Mouse (Mus musculus) erythroblast, embryonic 14.5 days (primary cell): ENCODE data around the gene Fosl1. TPM values are rescaled to one million over a fixed set of nuclear protein-coding genes. Genes with fewer than 3 reads are reported as not detected.
A peak's percentile ranks its signal among the peaks of the same experiment; 100 is the strongest.
"Not testable (repeated sequence)": the region's sequence is repeated elsewhere in the genome, so short reads cannot be mapped to it uniquely, and the experiment has no call there.

Source experiments
- H3K27me3 ChIP-seq: 2 replicates; pipeline ENCODE4 v1.6.1; 2012; ENCODE audit warnings: inconsistent platforms; ENCODE audit not compliant: control insufficient read depth
- H3K36me3 ChIP-seq: 2 replicates; pipeline ENCODE4 v1.6.1; 2012; ENCODE audit warnings: mild to moderate bottlenecking, inconsistent platforms; ENCODE audit not compliant: control insufficient read depth
- H3K4me1 ChIP-seq: 2 replicates; pipeline ENCODE4 v1.6.1; 2012; ENCODE audit warnings: inconsistent platforms; ENCODE audit not compliant: control insufficient read depth
- H3K4me3 ChIP-seq: replicated peaks from 2 replicates; pipeline ENCODE3; 2012; ENCODE audit warnings: moderate library complexity, mild to moderate bottlenecking, inconsistent platforms
- H3K9me3 ChIP-seq: 2 replicates; pipeline ENCODE4 v1.6.1; 2012; ENCODE audit warnings: low read length, inconsistent platforms, mixed read lengths; ENCODE audit not compliant: control insufficient read depth
- GATA1 ChIP-seq: IDR thresholded peaks from 2 replicates; pipeline ENCODE4 v1.6.1; 2012; ENCODE audit warnings: low read length, inconsistent platforms, mixed read lengths
- TAL1 ChIP-seq: IDR thresholded peaks from 3 replicates; pipeline ENCODE4 v1.6.1; 2012; ENCODE audit warnings: low read length, inconsistent platforms, mixed read lengths
- polyA plus RNA-seq: library from polyadenylated mRNA; stranded (reverse); fragments of >175 nt; gene quantifications from 2 replicates; pipeline ENCODE4 v1.2.3, GENCODE M21; 2012

Fosl1 gene
- polyA plus RNA-seq, 1 experiment = 0.12 TPM

DNA sequence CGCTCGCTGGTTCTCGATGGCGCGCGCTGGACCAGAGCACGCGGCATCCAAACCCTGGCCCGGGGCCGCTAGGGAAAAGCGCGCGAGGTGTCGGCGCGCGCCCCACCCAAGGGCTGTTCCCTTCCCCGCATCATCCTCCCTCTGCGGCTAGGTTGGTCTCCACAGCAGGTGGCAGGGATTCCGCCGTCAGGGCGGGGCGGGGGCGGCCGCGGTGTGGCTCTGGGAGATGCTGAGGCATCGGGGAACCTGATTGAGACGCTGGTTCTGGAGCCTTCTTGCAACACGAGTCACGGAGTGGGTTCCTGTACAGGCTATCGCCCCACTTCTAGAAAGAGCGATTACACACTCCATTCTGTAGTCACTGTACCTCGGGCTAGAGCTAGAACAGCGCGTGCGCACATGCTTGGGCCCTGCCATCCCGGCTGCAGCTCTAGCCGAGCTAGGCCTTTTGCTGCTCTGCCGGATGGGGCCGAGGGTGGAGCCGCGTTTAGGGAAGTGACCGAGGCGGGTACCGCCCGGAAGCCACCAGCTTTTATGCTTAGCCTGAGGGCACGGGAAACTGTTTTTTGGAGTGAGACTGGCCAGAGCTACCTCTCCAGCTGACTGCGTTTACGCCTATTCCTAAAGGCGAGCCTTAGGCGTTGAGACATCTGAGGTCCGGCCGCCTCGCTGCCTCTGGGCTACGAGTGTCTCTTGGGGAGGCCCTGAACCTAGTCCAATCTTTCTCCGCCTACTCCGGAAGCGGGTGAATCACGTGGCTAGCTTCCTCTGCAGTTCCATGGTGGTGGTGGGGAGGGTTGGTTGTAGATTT, 43.8 kb downstream of the Fosl1 start:
- Histone ChIP-seq H3K4me1 (peaks cover 70% of the 10 kb centered on the region), H3K4me3 (peak overlapping the region; percentile 99), H3K9me3 (no peaks in the 10 kb centered on the region), H3K27me3 (no peaks in the 10 kb centered on the region), H3K36me3 (peaks cover 52% of the 10 kb centered on the region)
- TF ChIP-seq TAL1 (no peak), GATA1 (no peak)

GRCm38 (mm10) chr19:5492641-5493040, 45.3 kb downstream of the Fosl1 start:
- Histone ChIP-seq H3K4me1 (peaks cover 55% of the 10 kb centered on the region), H3K4me3 (no peak overlapping the region), H3K36me3 (peaks cover 59% of the 10 kb centered on the region), H3K9me3 (no peaks in the 10 kb centered on the region), H3K27me3 (no peaks in the 10 kb centered on the region)
- TF ChIP-seq GATA1 (no peak), TAL1 (no peak)

GRCm38 (mm10) chr19:5493301-5493721, 46.0 kb downstream of the Fosl1 start:
- H3K9me3 ChIP-seq, H3K27me3 ChIP-seq, H3K4me3 ChIP-seq: not testable (repeated sequence)
- Histone ChIP-seq H3K36me3 (peaks cover 66% of the 10 kb centered on the region), H3K4me1 (peaks cover 48% of the 10 kb centered on the region)

GRCm38 (mm10) chr19:5494314-5494713, 47.0 kb downstream of the Fosl1 start:
- Histone ChIP-seq H3K4me3 (no peak overlapping the region), H3K27me3 (no peaks in the 10 kb centered on the region), H3K4me1 (peaks cover 38% of the 10 kb centered on the region), H3K36me3 (peaks cover 73% of the 10 kb centered on the region), H3K9me3 (no peaks in the 10 kb centered on the region)
- TF ChIP-seq GATA1 = no peak
- TF ChIP-seq TAL1 = no peak

GRCm38 (mm10) chr19:5495353-5496051, 48.2 kb downstream of the Fosl1 start:
- Histone ChIP-seq H3K27me3 (no peaks in the 10 kb centered on the region), H3K4me3 (no peak overlapping the region), H3K4me1 (peaks cover 28% of the 10 kb centered on the region), H3K9me3 (no peaks in the 10 kb centered on the region), H3K36me3 (peaks cover 76% of the 10 kb centered on the region)
- no peak for TF ChIP-seq GATA1
- no peak for TF ChIP-seq TAL1

- Histone ChIP-seq H3K4me3 (no peak overlapping the region), H3K4me1 (peaks cover 23% of the 10 kb centered on the region), H3K27me3 (no peaks in the 10 kb centered on the region), H3K36me3 (peaks cover 76% of the 10 kb centered on the region), H3K9me3 (no peaks in the 10 kb centered on the region)
- TF ChIP-seq TAL1 = no peak
- TF ChIP-seq GATA1 = no peak
Measured at GRCm38 (mm10) chr19:5496052-5496370, 48.7 kb downstream of the Fosl1 start.

DNA sequence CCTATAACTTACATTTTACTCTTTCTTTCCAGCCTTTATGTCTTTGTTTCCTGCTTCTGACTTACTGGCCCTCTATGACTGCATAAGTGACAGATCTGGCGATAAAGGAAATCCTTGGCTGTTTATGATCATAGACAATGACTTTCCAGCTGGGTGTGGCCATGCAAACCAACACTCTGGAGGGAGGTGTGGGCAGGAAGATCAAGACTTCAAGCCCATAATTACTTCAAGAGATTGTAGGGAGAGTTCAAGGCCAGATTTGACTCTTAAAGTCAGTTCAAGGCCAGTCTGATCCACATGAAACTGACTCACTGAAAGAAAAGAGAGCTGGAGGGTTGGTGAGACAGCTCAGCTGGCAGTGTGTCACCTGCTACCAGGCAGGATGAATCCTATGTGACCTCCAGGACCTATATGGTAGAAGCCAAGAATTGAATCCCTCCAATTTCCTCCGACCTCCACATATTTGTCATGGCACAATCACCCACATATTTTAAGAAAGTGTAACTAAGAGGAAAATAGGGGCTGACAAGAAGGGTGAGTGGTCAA, 53.1 kb downstream of the Fosl1 start:
- Histone ChIP-seq H3K4me3 (no peak overlapping the region), H3K27me3 (no peaks in the 10 kb centered on the region), H3K36me3 (peaks cover 63% of the 10 kb centered on the region), H3K9me3 (0 out of 2 replicates have a peak, but pooled peaks cover 4% of the 10 kb centered on the region), H3K4me1 (peaks cover under 1% of the 10 kb centered on the region)
- no peak for TF ChIP-seq TAL1
- TF ChIP-seq GATA1 = no peak

DNA sequence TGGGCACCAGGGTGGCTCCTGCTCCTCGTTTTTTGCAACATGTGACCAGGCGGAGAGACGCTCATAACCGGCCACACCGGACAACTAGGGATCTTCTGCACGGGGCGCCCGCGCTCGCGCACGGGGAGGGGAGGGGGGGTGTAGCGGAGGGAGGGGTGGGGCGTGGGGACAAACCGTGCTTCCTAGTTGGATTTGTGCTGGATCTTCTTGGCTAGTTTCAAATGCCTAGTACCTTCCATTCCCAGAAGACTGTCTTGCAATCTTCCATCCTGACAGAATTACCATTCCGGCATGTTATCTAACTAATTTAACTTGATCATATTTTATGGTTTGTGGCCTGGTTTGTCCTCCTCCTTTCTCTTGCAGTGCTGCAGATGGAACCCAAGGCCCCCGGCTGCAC, 56.3 kb downstream of the Fosl1 start, which contains the start of gene 1700020D05Rik:
Gene 1700020D05Rik (minus strand): TSS at position 101 of the 400 bp plus-strand sequence.
- no peak for TF ChIP-seq GATA1
- TF ChIP-seq TAL1 = no peak
- peaks cover 33% of the 10 kb centered on the region for H3K36me3 ChIP-seq
- no peaks in the 10 kb centered on the region for H3K27me3 ChIP-seq
- peaks cover 13% of the 10 kb centered on the region for H3K4me1 ChIP-seq
- 0 out of 2 replicates have a peak, but pooled peaks cover 4% of the 10 kb centered on the region for H3K9me3 ChIP-seq
- H3K4me3 ChIP-seq = no peak within 1 kb of the TSS

Other genes with a start within 250 kb of the Fosl1 start
- gene Pacs1, start 174.4 kb upstream of the Fosl1 start, polyA plus RNA-seq = 2.6 and 2.7 TPM in 2 replicates
- 23.0 and 27.9 TPM in 2 replicates for gene Sf3b2, start 152.1 kb upstream of the Fosl1 start, polyA plus RNA-seq
- gene Gal3st3, start 149.2 kb upstream of the Fosl1 start, polyA plus RNA-seq = not detected in 2 replicates
- gene Catsper1, start 111.8 kb upstream of the Fosl1 start, polyA plus RNA-seq = not detected in 2 replicates
- gene Cst6, start 98.0 kb upstream of the Fosl1 start, polyA plus RNA-seq = not detected in 2 replicates
- 4.6 and 4.7 TPM in 2 replicates for gene Eif1ad, start 80.8 kb upstream of the Fosl1 start, polyA plus RNA-seq
- 15.6 and 21.7 TPM in 2 replicates for gene Banf1, start 80.4 kb upstream of the Fosl1 start, polyA plus RNA-seq
- gene Sart1, start 58.8 kb upstream of the Fosl1 start, polyA plus RNA-seq = 15.8 and 17.4 TPM in 2 replicates
- not detected in 2 replicates for gene Tsga10ip, start 45.0 kb upstream of the Fosl1 start, polyA plus RNA-seq
- 25.1 and 29.2 TPM in 2 replicates for gene Drap1, start 22.6 kb upstream of the Fosl1 start, polyA plus RNA-seq
- 3.1 and 3.7 TPM in 2 replicates for gene AI837181, start 22.4 kb upstream of the Fosl1 start, polyA plus RNA-seq
- gene Ccdc85b, start 10.3 kb downstream of the Fosl1 start, polyA plus RNA-seq = 0.54 and 0.57 TPM in 2 replicates
- gene Fibp, start 13.1 kb downstream of the Fosl1 start, polyA plus RNA-seq = 2.4 and 11.7 TPM in 2 replicates
- gene Ctsw, start 21.0 kb downstream of the Fosl1 start, polyA plus RNA-seq = not detected in 2 replicates
- 0.03 and 0.04 TPM in 2 replicates for gene Efemp2, start 26.4 kb downstream of the Fosl1 start, polyA plus RNA-seq
- gene Mus81, start 40.9 kb downstream of the Fosl1 start, polyA plus RNA-seq = 5.2 and 9.4 TPM in 2 replicates
- 151 and 164 TPM in 2 replicates for gene Cfl1, start 42.9 kb downstream of the Fosl1 start, polyA plus RNA-seq
- 0.10 and 0.18 TPM in 2 replicates for gene 1700020D05Rik, start 56.2 kb downstream of the Fosl1 start, polyA plus RNA-seq
- gene Snx32, start 63.0 kb downstream of the Fosl1 start, polyA plus RNA-seq = 1.3 and 1.5 TPM in 2 replicates
- 0.01 TPM in 2 replicates for gene Ovol1, start 113.1 kb downstream of the Fosl1 start, polyA plus RNA-seq
- gene Ap5b1, start 120.5 kb downstream of the Fosl1 start, polyA plus RNA-seq = 0.19 and 0.20 TPM in 2 replicates
- 82.8 and 90.8 TPM in 2 replicates for gene Rnaseh2c, start 154.3 kb downstream of the Fosl1 start, polyA plus RNA-seq
- 6.0 and 7.0 TPM in 2 replicates for gene Kat5, start 162.7 kb downstream of the Fosl1 start, polyA plus RNA-seq
- 4.1 and 6.0 TPM in 2 replicates for gene Rela, start 189.9 kb downstream of the Fosl1 start, polyA plus RNA-seq
- gene Sipa1, start 216.2 kb downstream of the Fosl1 start, polyA plus RNA-seq = 63.2 and 69.8 TPM in 2 replicates
- gene Map3k11, start 241.2 kb downstream of the Fosl1 start, polyA plus RNA-seq = 18.5 and 20.2 TPM in 2 replicates
- 43.8 and 46.7 TPM in 2 replicates for gene Pcnx3, start 241.4 kb downstream of the Fosl1 start, polyA plus RNA-seq